Mouse (Mus musculus) bone marrow macrophage, adult 2 months (primary cell): Measurements from ENCODE around the gene Pofut2.

Experiments used
- CTCF ChIP-seq: IDR thresholded peaks from 2 replicates; pipeline ENCODE4 v1.5.1; 2012; ENCODE audit warnings: low read depth, mild to moderate bottlenecking, low read length, moderate library complexity
- POLR2A ChIP-seq: IDR thresholded peaks from 2 replicates; pipeline ENCODE4 v1.6.1; 2012; ENCODE audit warnings: mild to moderate bottlenecking, low read depth, low read length, borderline replicate concordance

DNA sequence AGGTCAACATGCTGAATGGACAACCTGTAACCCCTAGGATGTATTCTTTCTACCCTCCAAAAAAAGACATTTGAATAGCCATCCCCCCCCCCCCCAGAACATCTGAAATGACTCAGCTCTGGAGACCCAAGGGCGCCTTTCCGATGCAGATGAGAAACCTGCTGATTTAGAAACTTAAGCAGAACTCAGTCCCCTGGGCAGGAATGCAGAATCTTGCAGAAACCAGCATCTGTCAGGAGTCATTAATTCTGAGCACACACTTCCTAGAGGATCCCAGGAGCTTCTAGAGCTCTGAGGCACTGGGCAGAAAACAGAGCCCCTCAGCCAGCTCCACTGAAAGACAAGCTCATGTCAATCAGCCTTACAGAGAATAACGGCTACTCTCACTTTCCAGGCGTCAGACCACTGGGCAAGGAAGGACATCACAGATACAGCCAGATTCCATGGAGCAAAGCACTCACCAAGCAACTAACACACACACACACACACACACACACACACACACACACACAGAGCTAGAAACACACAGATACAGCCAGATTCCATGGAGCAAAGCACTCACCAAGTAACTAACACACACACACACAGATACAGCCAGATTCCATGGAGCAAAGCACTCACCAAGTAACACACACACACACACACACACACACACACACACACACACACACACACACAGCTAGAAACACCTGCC, 46.0 kb downstream of the Pofut2 start:
- TF ChIP-seq POLR2A (no peak), CTCF (no peak)
